Mouse (Mus musculus) heart, postnatal 0 days (tissue): ENCODE data around the gene Strbp.

Experiments
- CTCF ChIP-seq: IDR thresholded peaks from 2 replicates; pipeline ENCODE4 v1.5.1; 2016; ENCODE audit warnings: antibody characterized with exemption, control low read depth, low read depth
- EP300 ChIP-seq: IDR thresholded peaks from 2 replicates; pipeline ENCODE4 v1.6.1; 2016; ENCODE audit warnings: antibody characterized with exemption, low read depth

DNA sequence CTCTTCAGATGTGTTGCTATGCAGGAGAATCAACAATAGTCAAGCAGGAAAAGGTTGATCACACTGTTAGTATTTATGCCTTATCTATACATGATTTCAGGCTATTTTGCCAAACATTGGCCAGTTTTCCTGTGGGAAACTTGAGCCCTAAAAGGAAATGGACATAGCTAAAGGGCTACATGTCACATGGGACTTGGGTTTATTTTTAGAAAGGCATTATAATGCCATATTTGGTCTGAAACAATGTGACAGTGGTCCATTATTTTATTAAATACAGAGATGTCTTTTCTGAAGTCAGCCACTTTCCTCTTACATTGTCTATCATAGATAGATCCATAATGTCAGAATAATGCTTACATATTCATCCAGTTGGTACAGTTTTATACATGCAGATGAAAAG, 176.1 kb downstream of the Strbp start:
- TF ChIP-seq CTCF (no peak), EP300 (no peak)
